Mouse (Mus musculus) CH12.LX (cell line): ENCODE results near the gene Lsm2.

Experiments used
- CTCF ChIP-seq, 2 experiments: IDR thresholded peaks in 1 of 2; conservative IDR thresholded peaks in 1 of 2; 2 replicates each; pipeline ENCODE4 v1.5.1; 2011 to 2012; ENCODE audit warnings: low read depth in 2 of 2, low read length in 2 of 2, improper control_type of control experiment in 1 of 2, inconsistent platforms in 1 of 2, mild to moderate bottlenecking in 1 of 2, moderate library complexity in 1 of 2
- POLR2A ChIP-seq: IDR thresholded peaks from 2 replicates; pipeline ENCODE4 v1.6.1; 2011; ENCODE audit warnings: low read depth, mild to moderate bottlenecking, improper control_type of control experiment, low read length

GRCm38 (mm10) chr17:35016791-35017705 is 35.4 kb downstream of the Lsm2 start:
- TF ChIP-seq POLR2A, result no peak
- no peak for TF ChIP-seq CTCF (conservative IDR thresholded peaks at IDR 0.05 in 1 of 2, IDR thresholded peaks at IDR 0.05 in 1 of 2; ENCODE audit: low read depth in 2 of 2, low read length in 2 of 2)
